Mouse (Mus musculus) CH12.LX (cell line): ENCODE measurements around the gene Dip2a.

ENCODE experiments used
- CHD1 ChIP-seq: IDR thresholded peaks from 2 replicates; pipeline ENCODE4 v1.6.1; 2012; ENCODE audit warnings: low read depth, low read length, improper control_type of control experiment, inconsistent platforms
- CTCF ChIP-seq, 2 experiments: IDR thresholded peaks in 1 of 2; conservative IDR thresholded peaks in 1 of 2; 2 replicates each; pipeline ENCODE4 v1.5.1; 2011 to 2012; ENCODE audit warnings: low read depth in 2 of 2, low read length in 2 of 2, improper control_type of control experiment in 1 of 2, inconsistent platforms in 1 of 2, mild to moderate bottlenecking in 1 of 2, moderate library complexity in 1 of 2
- ELF1 ChIP-seq: IDR thresholded peaks from 2 replicates; pipeline ENCODE4 v1.6.1; 2014; ENCODE audit warnings: low read depth, mild to moderate bottlenecking, inconsistent platforms, low read length, improper control_type of control experiment
- EP300 ChIP-seq: IDR thresholded peaks from 2 replicates; pipeline ENCODE4 v1.6.1; 2011; ENCODE audit warnings: low read length, improper control_type of control experiment
- HCFC1 ChIP-seq: IDR thresholded peaks from 2 replicates; pipeline ENCODE4 v1.6.1; 2012; ENCODE audit warnings: low read depth, mild to moderate bottlenecking, inconsistent platforms, low read length, improper control_type of control experiment
- KAT2A ChIP-seq: IDR thresholded peaks from 2 replicates; pipeline ENCODE4 v1.6.1; 2012; ENCODE audit warnings: low read length, improper control_type of control experiment, inconsistent platforms; ENCODE audit not compliant: insufficient replicate concordance
- POLR2AphosphoS2 ChIP-seq: IDR thresholded peaks from 2 replicates; pipeline ENCODE4 v1.6.1; 2011; ENCODE audit warnings: low read depth, low read length, improper control_type of control experiment
- TBP ChIP-seq: conservative IDR thresholded peaks from 2 replicates; pipeline ENCODE4 v1.6.1; 2011; ENCODE audit warnings: low read depth, low read length, improper control_type of control experiment
- USF1 ChIP-seq: IDR thresholded peaks from 2 replicates; pipeline ENCODE4 v1.6.1; 2014; ENCODE audit warnings: low read depth, mild to moderate bottlenecking, inconsistent platforms, low read length, improper control_type of control experiment
- USF2 ChIP-seq: conservative IDR thresholded peaks from 2 replicates; pipeline ENCODE4 v1.6.1; 2011; ENCODE audit warnings: low read depth, low read length, improper control_type of control experiment

- TF ChIP-seq KAT2A (no peak), EP300 (no peak), HCFC1 (no peak), POLR2AphosphoS2 (no peak), TBP (no peak), CTCF (conservative IDR thresholded peaks at IDR 0.05 in 1 of 2, IDR thresholded peaks at IDR 0.05 in 1 of 2; ENCODE audit: low read depth in 2 of 2, low read length in 2 of 2) (no peak), USF2 (no peak), CHD1 (no peak), USF1 (no peak), ELF1 (no peak)
Observed at GRCm38 (mm10) chr10:76391166-76391565, 46.1 kb upstream of the Dip2a start.
